Mouse (Mus musculus): ENCODE data around the gene Rars.

DNA sequence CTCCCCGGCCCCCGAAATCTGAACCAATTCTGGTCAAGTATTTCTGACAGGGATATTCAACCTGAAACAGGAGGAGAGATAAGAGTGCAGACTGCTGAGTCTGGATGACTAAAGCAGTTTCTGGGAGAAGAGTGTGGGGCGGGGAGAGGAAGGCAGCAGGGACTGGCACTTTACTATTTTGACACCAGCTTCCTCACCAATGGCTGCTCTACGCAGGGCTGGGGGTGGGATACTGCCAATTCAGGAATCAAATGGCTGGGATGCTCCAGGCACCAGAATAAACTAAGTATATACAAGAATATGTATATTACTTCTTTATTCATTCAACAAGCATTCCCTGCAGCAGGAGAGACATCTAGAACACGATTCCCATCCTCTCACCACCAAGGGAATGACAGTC, 29.3 kb upstream of the Rars start:
- TF ChIP-seq GATA1 (IDR thresholded peaks at IDR 0.05; ENCODE audit: low read length) (no peak), TAL1 (IDR thresholded peaks at IDR 0.05; ENCODE audit: low read length) (no peak)
